Mouse (Mus musculus): Measurements from ENCODE around the gene Grm8.

GRCm38 (mm10) chr6:28135411-28136233 lies 644 bp upstream of the Grm8 start:
- TF ChIP-seq CTCF (IDR thresholded peaks at IDR 0.05; ENCODE audit: extremely low read depth, insufficient read depth, insufficient read length, insufficient replicate concordance) (peak; percentile 55; the same call in 1 of the 2 replicates), POLR2A (IDR thresholded peaks at IDR 0.05; ENCODE audit: low read depth, low read length) (no peak)

Data from spleen, adult 2 months (tissue).